Mouse (Mus musculus) heart, embryonic 14.5 days (tissue): Measurements from ENCODE around the gene Hist1h2ap. TPM values are rescaled to one million over a fixed set of nuclear protein-coding genes. Genes with fewer than 3 reads are reported as not detected.

Experiments
- ATAC-seq: fragments of 200-750 bp; cut with Nextera tagmentation; 2 replicates; pipeline ENCODE4 v1.8.0; 2017; ENCODE audit warnings: low read depth, moderate TSS enrichment; ENCODE audit not compliant: insufficient number of reproducible peaks, insufficient read depth, low FRiP score
- H3K27ac ChIP-seq, 2 experiments: fragments of 200-500 bp in 1 of 2; fragments of 300-500 bp in 1 of 2; sonication (generic) in 1 of 2; replicated peaks in 1 of 2; 2 replicates each; pipeline ENCODE4 v1.5.1; 2012 to 2014; ENCODE audit warnings: low read depth in 2 of 2, low read length in 2 of 2, control low read depth in 1 of 2, mild to moderate bottlenecking in 1 of 2, mixed read lengths in 1 of 2; ENCODE audit not compliant: control insufficient read depth in 1 of 2, insufficient read depth in 1 of 2
- H3K27me3 ChIP-seq: fragments of 300-500 bp; sonication (generic); 2 replicates; pipeline ENCODE4 v1.6.1; 2014; ENCODE audit warnings: mild to moderate bottlenecking, low read length, control low read depth; ENCODE audit not compliant: control insufficient read depth, insufficient read depth
- H3K36me3 ChIP-seq: fragments of 300-500 bp; sonication (generic); 2 replicates; pipeline ENCODE4 v1.6.1; 2014; ENCODE audit warnings: mild to moderate bottlenecking, control low read depth, low read length, mixed read lengths; ENCODE audit not compliant: control insufficient read depth, insufficient read depth
- H3K4me1 ChIP-seq, 2 experiments: fragments of 200-500 bp in 1 of 2; fragments of 300-500 bp in 1 of 2; sonication (generic) in 1 of 2; 2 replicates each; pipeline ENCODE4 v1.6.1; 2012 to 2014; ENCODE audit warnings: low read length in 2 of 2, control low read depth in 1 of 2, mixed read lengths in 1 of 2; ENCODE audit not compliant: control insufficient read depth in 2 of 2, insufficient read depth in 2 of 2
- H3K4me2 ChIP-seq: fragments of 300-500 bp; sonication (generic); 2 replicates; pipeline ENCODE4 v1.6.1; 2014; ENCODE audit warnings: mild to moderate bottlenecking, low read length
- H3K4me3 ChIP-seq, 2 experiments: fragments of 200-500 bp in 1 of 2; fragments of 300-500 bp in 1 of 2; sonication (generic) in 1 of 2; 2 replicates each; pipeline ENCODE4 v1.5.1; 2012 to 2014; ENCODE audit warnings: low read length in 2 of 2, mild to moderate bottlenecking in 2 of 2, control low read depth in 1 of 2, low read depth in 1 of 2, moderate library complexity in 1 of 2; ENCODE audit not compliant: control insufficient read depth in 1 of 2, insufficient read depth in 1 of 2
- H3K9ac ChIP-seq: fragments of 300-500 bp; sonication (generic); 2 replicates; pipeline ENCODE4 v1.6.1; 2014; ENCODE audit warnings: mild to moderate bottlenecking, low read length
- H3K9me3 ChIP-seq: fragments of 300-500 bp; sonication (generic); 2 replicates; pipeline ENCODE4 v1.6.1; 2016; ENCODE audit warnings: low read length, control low read depth; ENCODE audit not compliant: control insufficient read depth
- WGBS: fragments of 180-500 bp; shearing (Covaris S2); extraction: QIAGEN DNeasy Blood & Tissue Kit; methylation state at CpG from one replicate; pipeline ENCODE4 v1.1.7; 2014; 5-methylcytosine and 5-hydroxymethylcytosine counted together
- microRNA-seq: library from miRNA; unstranded; fragments of <30 nt; microRNA quantifications from one replicate; pipeline ENCODE4, GENCODE M21; 2016
- polyA plus RNA-seq: library from polyadenylated mRNA; unstranded; fragments of >200 nt; fragmentation: Nextera tagmentation; extraction: Ambion mirVana; gene quantifications from 2 replicates; pipeline ENCODE4 v1.2.1, GENCODE M21; 2014

The Hist1h2ap gene
- polyA plus RNA-seq, 1 experiment from 2014 or later, result 1,577 TPM

GRCm38 (mm10) chr13:21786189-21786898, 47.0 kb downstream of the Hist1h2ap start:
- Histone ChIP-seq H3K27ac (peak overlapping the region; percentile 82 to 84), H3K4me2 (peak overlapping the region; percentile 64), H3K4me3 (peak overlapping the region; percentile 36 to 42), H3K4me1 (peaks cover 7 to 36% of the 10 kb centered on the region in 2 experiments), H3K9ac (peak overlapping the region; percentile 65), H3K36me3 (no peaks in the 10 kb centered on the region), H3K27me3 (no peaks in the 10 kb centered on the region), H3K9me3 (no peaks in the 10 kb centered on the region)
- WGBS, result 10% methylated on average over 8 of the region's 8 CpGs
- no peak for ATAC-seq

DNA sequence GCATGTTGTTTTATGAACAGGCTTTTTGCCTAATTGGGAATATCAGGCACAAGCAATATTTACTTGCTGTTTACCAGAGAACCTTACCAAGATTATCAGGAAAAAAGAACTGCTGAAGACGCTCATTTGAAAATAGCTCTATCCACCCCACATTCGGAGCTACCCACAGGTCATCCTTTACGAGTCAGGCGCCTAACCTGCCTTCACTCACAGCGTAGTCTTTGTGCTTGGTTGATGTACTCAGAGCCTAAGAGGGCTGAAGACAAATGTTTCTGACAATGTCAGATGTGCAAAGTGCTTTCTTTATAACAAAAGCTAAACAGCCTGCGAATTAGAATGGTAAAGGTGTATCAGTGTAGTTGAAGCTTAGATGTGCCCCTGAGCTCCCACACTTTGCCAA, 49.0 kb downstream of the Hist1h2ap start:
- H3K36me3 ChIP-seq, result no peaks in the 10 kb centered on the region
- H3K9me3 ChIP-seq, result no peaks in the 10 kb centered on the region
- peak overlapping the region; percentile 77; the same call in 1 of the 2 replicates for H3K4me2 ChIP-seq
- no peak for ATAC-seq
- H3K27ac ChIP-seq, result peak overlapping the region; percentile 80 to 87
- 47% methylated on average over 6 of the region's 6 CpGs for WGBS
- H3K9ac ChIP-seq, result peak overlapping the region; percentile 82
- H3K4me1 ChIP-seq, result peaks cover 7 to 34% of the 10 kb centered on the region in 2 experiments
- H3K27me3 ChIP-seq, result no peaks in the 10 kb centered on the region
- H3K4me3 ChIP-seq, result peak overlapping the region in 1 of 2 experiments; percentile 44; a peak in 1 of 4 replicates

- H3K27me3 ChIP-seq, result no peaks in the 10 kb centered on the region
- H3K4me2 ChIP-seq, result peak overlapping the region; percentile 77
Measured at GRCm38 (mm10) chr13:21783734-21784161, 49.6 kb downstream of the Hist1h2ap start.

DNA sequence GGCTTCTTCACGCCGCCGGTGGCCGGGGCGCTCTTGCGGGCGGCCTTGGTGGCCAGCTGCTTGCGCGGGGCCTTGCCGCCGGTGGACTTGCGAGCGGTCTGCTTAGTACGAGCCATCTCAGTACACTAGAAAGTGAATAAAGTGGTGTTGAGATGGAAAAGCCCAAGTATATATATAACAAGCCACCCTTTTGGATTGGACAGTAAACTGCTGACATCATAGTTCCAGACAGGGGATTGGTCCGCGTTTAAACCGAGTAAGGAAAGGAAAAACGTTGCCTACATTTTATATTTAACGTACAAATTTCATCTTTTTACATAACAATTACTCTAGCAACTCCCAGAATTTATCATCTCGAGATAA, 50.1 kb downstream of the Hist1h2ap start, which contains the start of gene Hist1h3i:
Gene Hist1h3i (minus strand): TSS at position 116 of the 363 bp plus-strand sequence.
- 0% methylated on average over 14 of the region's 20 CpGs for WGBS

More at GRCm38 (mm10) chr13:21783734-21784161, 49.6 kb downstream of the Hist1h2ap start:
- no peak for ATAC-seq
- H3K9ac ChIP-seq, result peak overlapping the region; percentile 82
- H3K27ac ChIP-seq, result peak overlapping the region; percentile 80 to 87
- H3K9me3 ChIP-seq, result no peaks in the 10 kb centered on the region
- H3K36me3 ChIP-seq, result no peaks in the 10 kb centered on the region
- 5% methylated on average over 9 of the region's 9 CpGs for WGBS
- H3K4me1 ChIP-seq, result peaks cover 7 to 34% of the 10 kb centered on the region in 2 experiments
- peak overlapping the region; percentile 16 to 44; a peak in 3 of 4 replicates for H3K4me3 ChIP-seq

More for the DNA sequence above, 50.1 kb downstream of the Hist1h2ap start, which contains the start of gene Hist1h3i:
- Histone ChIP-seq H3K9me3 (no peaks in the 10 kb centered on the region), H3K4me1 (peaks cover 7 to 37% of the 10 kb centered on the region in 2 experiments), H3K4me3 (peak within 1 kb of the TSS; percentile 44 to 52), H3K36me3 (no peaks in the 10 kb centered on the region), H3K9ac (peak within 1 kb of the TSS; percentile 82), H3K27me3 (no peaks in the 10 kb centered on the region), H3K4me2 (peak within 1 kb of the TSS; percentile 77), H3K27ac (peak within 1 kb of the TSS; percentile 84 to 87)
- ATAC-seq, result peak; percentile 70

Small RNAs within 50 kb of the gene (microRNA-seq; reads per million reads assigned to microRNA genes)
- not detected for gene Gm19658
- not detected for gene Gm44346
- not detected for gene Gm44466

Other genes with a start within 250 kb of the Hist1h2ap start
- not detected in 2 replicates for gene Olfr1362, start 219.5 kb downstream of the Hist1h2ap start, polyA plus RNA-seq
- gene Olfr11, start 191.0 kb downstream of the Hist1h2ap start, polyA plus RNA-seq, result not detected in 2 replicates
- gene Olfr1361, start 170.1 kb downstream of the Hist1h2ap start, polyA plus RNA-seq, result not detected in 2 replicates
- not detected in 2 replicates for gene Olfr1360, start 156.1 kb downstream of the Hist1h2ap start, polyA plus RNA-seq
- not detected in 2 replicates for gene Olfr1359, start 135.4 kb downstream of the Hist1h2ap start, polyA plus RNA-seq
- gene Hist1h2bl, start 117.4 kb downstream of the Hist1h2ap start, polyA plus RNA-seq, result 1.2 and 1.4 TPM in 2 replicates
- gene Hist1h2ai, start 117.1 kb downstream of the Hist1h2ap start, polyA plus RNA-seq, result 12.2 and 15.1 TPM in 2 replicates
- 2.4 and 4.4 TPM in 2 replicates for gene Hist1h3h, start 115.8 kb downstream of the Hist1h2ap start, polyA plus RNA-seq
- 1.00 TPM in 2 replicates for gene Hist1h2bm, start 111.5 kb downstream of the Hist1h2ap start, polyA plus RNA-seq
- gene Hist1h4j, start 98.4 kb downstream of the Hist1h2ap start, polyA plus RNA-seq, result 0.50 and 0.58 TPM in 2 replicates
- gene Hist1h4k, start 83.0 kb downstream of the Hist1h2ap start, polyA plus RNA-seq, result 0.94 and 4.1 TPM in 2 replicates
- 4.3 and 8.0 TPM in 2 replicates for gene Hist1h2ak, start 79.7 kb downstream of the Hist1h2ap start, polyA plus RNA-seq
- 2.2 and 2.7 TPM in 2 replicates for gene Hist1h2bn, start 79.4 kb downstream of the Hist1h2ap start, polyA plus RNA-seq
- gene Hist1h1b, start 52.9 kb downstream of the Hist1h2ap start, polyA plus RNA-seq, result 5.3 and 7.2 TPM in 2 replicates
- 70.6 and 84.8 TPM in 2 replicates for gene Hist1h3i, start 50.1 kb downstream of the Hist1h2ap start, polyA plus RNA-seq
- 2.0 TPM in 1 of 2 replicates, not detected in the other for gene Hist1h2an, start 46.3 kb downstream of the Hist1h2ap start, polyA plus RNA-seq
- gene Hist1h2bp, start 46.0 kb downstream of the Hist1h2ap start, polyA plus RNA-seq, result 0.38 and 0.58 TPM in 2 replicates
- gene Hist1h2bq, start 23.3 kb downstream of the Hist1h2ap start, polyA plus RNA-seq, result 9.4 and 9.6 TPM in 2 replicates
- not detected in 2 replicates for gene Hist1h2ao, start 23.0 kb downstream of the Hist1h2ap start, polyA plus RNA-seq
- not detected in 2 replicates for gene Hist1h4m, start 21.8 kb downstream of the Hist1h2ap start, polyA plus RNA-seq
- 5.9 and 10.4 TPM in 2 replicates for gene Hist1h4n, start 1.3 kb downstream of the Hist1h2ap start, polyA plus RNA-seq
- gene Hist1h2br, start 236 bp upstream of the Hist1h2ap start, polyA plus RNA-seq, result 10.6 and 11.1 TPM in 2 replicates
- gene Zfp184, start 111.6 kb upstream of the Hist1h2ap start, polyA plus RNA-seq, result 6.0 and 7.1 TPM in 2 replicates
- gene Pom121l2, start 147.7 kb upstream of the Hist1h2ap start, polyA plus RNA-seq, result not detected in 2 replicates
- gene Prss16, start 176.2 kb upstream of the Hist1h2ap start, polyA plus RNA-seq, result 0.88 TPM in 1 of 2 replicates, not detected in the other
- 2.9 and 6.8 TPM in 2 replicates for gene Hist1h2ah, start 202.1 kb upstream of the Hist1h2ap start, polyA plus RNA-seq
- 1.9 and 2.3 TPM in 2 replicates for gene Hist1h2bk, start 202.4 kb upstream of the Hist1h2ap start, polyA plus RNA-seq
- gene Hist1h4i, start 207.9 kb upstream of the Hist1h2ap start, polyA plus RNA-seq, result 8.1 and 9.3 TPM in 2 replicates
- 9.7 and 11.2 TPM in 2 replicates for gene Hist1h2ag, start 209.4 kb upstream of the Hist1h2ap start, polyA plus RNA-seq
- gene Hist1h2bj, start 209.7 kb upstream of the Hist1h2ap start, polyA plus RNA-seq, result 2.5 and 2.6 TPM in 2 replicates